Mouse (Mus musculus): Measurements from ENCODE around the gene Sirt1. TPM values are rescaled to one million over a fixed set of nuclear protein-coding genes. Genes with fewer than 3 reads are reported as not detected.
"Not testable (repeated sequence)": the region's sequence is repeated elsewhere in the genome, so short reads cannot be mapped to it uniquely, and the experiment has no call there.

The Sirt1 gene
- polyA plus RNA-seq, 1 experiment from 2014 or later, result 6.4 TPM

DNA sequence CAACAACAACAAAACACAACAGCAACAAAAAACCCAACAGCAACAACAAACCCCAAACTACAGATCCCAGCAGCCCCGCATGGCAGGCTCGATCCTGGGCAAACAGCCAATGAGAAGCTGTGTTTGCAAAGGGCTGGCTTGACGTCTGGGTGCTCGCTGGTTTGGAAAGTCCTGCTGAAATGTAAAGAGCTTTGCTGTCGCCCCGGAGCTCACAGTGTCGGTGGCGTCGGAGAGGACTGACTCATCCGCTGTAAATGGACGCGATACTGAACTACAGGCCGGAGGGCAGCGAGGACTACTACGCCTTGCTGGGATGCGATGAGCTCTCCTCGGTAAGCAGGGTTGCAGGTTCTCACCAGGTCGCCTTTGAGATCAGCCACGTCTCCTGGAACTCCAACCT is 4.9 kb upstream of the Sirt1 start:
- under 1% methylated on average over 19 of the region's 19 CpGs for WGBS
- no peaks in the 10 kb centered on the region for H3K27me3 ChIP-seq (ENCODE audit: control insufficient read depth, insufficient read depth, low read length)
- peak; percentile 74 for ATAC-seq (ENCODE audit: insufficient number of reproducible peaks, insufficient read depth, low FRiP score, low read depth)
- H3K4me1 ChIP-seq (ENCODE audit: control insufficient read depth in 2 of 2, insufficient read depth in 2 of 2, low read length in 2 of 2), result peaks cover 0 to 6% of the 10 kb centered on the region in 2 experiments; a peak in 1 of 4 replicates
- peak overlapping the region; percentile 82 to 87 for H3K27ac ChIP-seq (replicated peaks in 1 of 2; ENCODE audit: control insufficient read depth in 1 of 2, insufficient read depth in 1 of 2, low read depth in 2 of 2, low read length in 2 of 2)
- H3K36me3 ChIP-seq (ENCODE audit: control insufficient read depth, insufficient read depth, low read length), result no peaks in the 10 kb centered on the region
- H3K4me3 ChIP-seq (ENCODE audit: control insufficient read depth in 1 of 2, insufficient read depth in 1 of 2, low read depth in 1 of 2, low read length in 2 of 2), result peak overlapping the region; percentile 60 to 68
- peak overlapping the region; percentile 79 for H3K9ac ChIP-seq (ENCODE audit: low read length)
- H3K9me3 ChIP-seq (ENCODE audit: control insufficient read depth, low read length), result no peaks in the 10 kb centered on the region
- H3K4me2 ChIP-seq (ENCODE audit: low read length), result peak overlapping the region; percentile 85

DNA sequence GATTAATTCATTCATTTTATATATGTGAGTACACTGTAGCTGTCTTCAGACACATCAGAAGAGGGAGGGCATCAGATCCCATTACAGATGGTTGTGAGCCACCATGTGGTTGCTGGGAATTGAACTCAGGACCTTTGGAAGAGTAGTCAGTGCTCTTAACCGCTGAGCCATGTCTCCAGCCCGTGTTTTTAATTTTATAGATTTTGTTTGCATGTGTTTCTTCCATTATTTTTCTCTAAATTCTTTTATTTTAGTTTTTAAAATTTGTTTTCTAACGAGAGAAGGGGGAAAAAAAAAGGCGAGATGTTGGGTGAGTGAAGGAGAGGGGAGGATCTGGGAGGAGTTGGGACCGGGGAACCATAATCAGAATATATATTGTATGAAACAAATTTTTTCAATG is 4.4 kb upstream of the Sirt1 start:
- H3K4me2 ChIP-seq (ENCODE audit: low read length), result peak overlapping the region; percentile 85
- H3K27ac ChIP-seq (replicated peaks in 1 of 2; ENCODE audit: control insufficient read depth in 1 of 2, insufficient read depth in 1 of 2, low read depth in 2 of 2, low read length in 2 of 2), result 0 out of 4 replicates have a peak overlapping the region, but pooled peaks of 1 of the 2 experiments have one; percentile 87
- not testable (repeated sequence) for ATAC-seq (ENCODE audit: insufficient number of reproducible peaks, insufficient read depth, low FRiP score, low read depth); H3K27me3 ChIP-seq (ENCODE audit: control insufficient read depth, insufficient read depth, low read length); H3K36me3 ChIP-seq (ENCODE audit: control insufficient read depth, insufficient read depth, low read length); H3K9me3 ChIP-seq (ENCODE audit: control insufficient read depth, low read length); H3K4me1 ChIP-seq (ENCODE audit: control insufficient read depth in 2 of 2, insufficient read depth in 2 of 2, low read length in 2 of 2)
- H3K4me3 ChIP-seq (ENCODE audit: control insufficient read depth in 1 of 2, insufficient read depth in 1 of 2, low read depth in 1 of 2, low read length in 2 of 2), result peak overlapping the region; percentile 60 to 68
- 28% methylated on average over 5 of the region's 5 CpGs for WGBS
- H3K9ac ChIP-seq (ENCODE audit: low read length), result peak overlapping the region; percentile 79; the same call in 1 of the 2 replicates

DNA sequence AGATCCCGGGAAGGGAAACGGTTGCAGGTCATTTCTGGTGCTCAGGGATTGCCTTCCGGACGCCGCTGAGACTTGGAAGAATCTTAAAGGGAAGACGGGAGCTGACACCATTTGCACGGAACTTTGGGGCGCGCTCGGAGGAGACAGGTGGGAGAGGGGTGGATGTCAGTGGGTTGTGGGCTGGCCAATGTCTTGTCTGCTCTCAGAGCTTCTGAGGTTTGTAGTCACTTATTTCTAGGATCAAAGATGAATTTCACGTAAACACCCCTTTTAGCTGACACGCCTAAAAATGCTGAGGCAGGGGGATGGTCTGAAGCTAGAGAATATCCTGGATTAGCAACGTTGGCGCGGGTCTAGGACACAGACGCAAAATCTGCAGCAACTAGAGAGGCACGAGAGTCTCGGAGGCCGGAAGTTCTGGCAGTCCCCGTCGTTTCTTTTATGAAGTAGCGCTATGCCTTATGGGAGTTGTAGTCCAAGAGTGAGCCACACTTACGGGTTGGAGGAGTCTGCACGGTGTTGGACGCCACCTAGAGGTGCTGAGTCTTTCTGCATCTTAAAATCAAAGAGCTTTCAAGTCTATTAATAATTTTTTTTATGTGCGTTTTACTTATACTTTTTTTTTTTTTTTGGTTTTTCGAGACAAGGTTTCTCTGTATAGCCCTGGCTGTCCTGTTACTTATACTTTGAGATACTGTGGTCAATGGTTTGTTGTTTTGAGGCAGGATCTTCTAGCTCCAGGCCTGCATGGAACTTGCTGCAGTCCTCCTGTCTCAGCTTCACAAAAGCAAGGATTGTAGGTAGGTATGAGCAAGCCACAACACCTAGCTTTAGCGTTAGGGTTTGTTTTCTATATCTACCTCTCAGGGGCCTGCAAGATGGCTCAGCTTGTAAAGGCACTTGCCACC is 1.1 kb upstream of the Sirt1 start, which contains the start of gene Dnajc12:
Dnajc12 (plus strand) TSS at position 72 of the 908 bp plus-strand sequence.
- WGBS, result under 1% methylated on average over 28 of the region's 28 CpGs
- Histone ChIP-seq H3K9me3 (ENCODE audit: control insufficient read depth, low read length) (no peaks in the 10 kb centered on the region), H3K4me3 (ENCODE audit: control insufficient read depth in 1 of 2, insufficient read depth in 1 of 2, low read depth in 1 of 2, low read length in 2 of 2) (peak within 1 kb of the TSS; percentile 59 to 61), H3K4me1 (ENCODE audit: control insufficient read depth in 2 of 2, insufficient read depth in 2 of 2, low read length in 2 of 2) (peaks cover 0 to 9% of the 10 kb centered on the region in 2 experiments; a peak in 1 of 4 replicates), H3K4me2 (ENCODE audit: low read length) (peak within 1 kb of the TSS; percentile 78), H3K27me3 (ENCODE audit: control insufficient read depth, insufficient read depth, low read length) (no peaks in the 10 kb centered on the region), H3K27ac (replicated peaks in 1 of 2; ENCODE audit: control insufficient read depth in 1 of 2, insufficient read depth in 1 of 2, low read depth in 2 of 2, low read length in 2 of 2) (peak within 1 kb of the TSS; percentile 34 to 53; a peak in 3 of 4 replicates), H3K9ac (ENCODE audit: low read length) (peak within 1 kb of the TSS; percentile 80), H3K36me3 (ENCODE audit: control insufficient read depth, insufficient read depth, low read length) (no peaks in the 10 kb centered on the region)
- peak; percentile 84 for ATAC-seq (ENCODE audit: insufficient number of reproducible peaks, insufficient read depth, low FRiP score, low read depth)

DNA sequence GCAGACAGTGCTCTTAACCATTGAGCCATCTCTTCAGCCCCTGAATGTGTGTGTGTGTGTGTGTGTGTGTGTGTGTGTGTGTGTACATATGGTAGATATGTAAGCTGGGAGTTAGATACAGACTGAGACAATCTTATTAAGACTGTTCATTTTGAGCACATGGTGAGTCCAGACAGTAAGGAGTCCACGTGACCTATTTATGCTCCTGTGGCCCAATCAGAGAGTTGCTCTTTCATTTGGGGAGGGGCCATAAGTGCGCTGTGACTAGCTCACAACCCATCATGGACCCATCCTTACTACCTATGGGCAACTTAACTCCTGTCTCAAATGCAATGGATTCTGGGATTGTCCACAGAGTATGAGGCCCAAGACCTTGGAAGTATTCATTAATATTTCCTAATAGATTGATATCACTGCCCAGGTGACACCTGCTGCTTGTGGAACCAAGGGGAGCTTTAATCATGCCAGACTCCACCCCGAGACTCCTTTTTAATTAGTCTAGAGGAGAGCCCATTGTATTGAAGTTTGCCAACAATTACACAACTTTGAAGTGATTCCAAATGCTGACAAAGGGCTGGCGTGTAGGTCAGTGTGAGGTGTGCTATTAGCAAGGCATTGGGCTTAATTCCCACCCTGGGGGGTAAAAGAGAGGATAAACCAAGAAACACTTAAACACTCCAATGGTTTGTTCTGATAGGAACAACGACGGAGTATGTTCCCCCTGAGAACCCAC is 2.4 kb downstream of the Sirt1 start:
- Histone ChIP-seq H3K9ac (ENCODE audit: low read length) (no peak overlapping the region), H3K27me3 (ENCODE audit: control insufficient read depth, insufficient read depth, low read length) (no peaks in the 10 kb centered on the region), H3K4me1 (ENCODE audit: control insufficient read depth in 2 of 2, insufficient read depth in 2 of 2, low read length in 2 of 2) (peaks cover 0 to 9% of the 10 kb centered on the region in 2 experiments; a peak in 1 of 4 replicates), H3K4me2 (ENCODE audit: low read length) (no peak overlapping the region), H3K4me3 (ENCODE audit: control insufficient read depth in 1 of 2, insufficient read depth in 1 of 2, low read depth in 1 of 2, low read length in 2 of 2) (no peak overlapping the region), H3K36me3 (ENCODE audit: control insufficient read depth, insufficient read depth, low read length) (no peaks in the 10 kb centered on the region), H3K9me3 (ENCODE audit: control insufficient read depth, low read length) (no peaks in the 10 kb centered on the region), H3K27ac (replicated peaks in 1 of 2; ENCODE audit: control insufficient read depth in 1 of 2, insufficient read depth in 1 of 2, low read depth in 2 of 2, low read length in 2 of 2) (no peak overlapping the region)
- no peak for ATAC-seq (ENCODE audit: insufficient number of reproducible peaks, insufficient read depth, low FRiP score, low read depth)
- 66% methylated on average over 6 of the region's 6 CpGs for WGBS

DNA sequence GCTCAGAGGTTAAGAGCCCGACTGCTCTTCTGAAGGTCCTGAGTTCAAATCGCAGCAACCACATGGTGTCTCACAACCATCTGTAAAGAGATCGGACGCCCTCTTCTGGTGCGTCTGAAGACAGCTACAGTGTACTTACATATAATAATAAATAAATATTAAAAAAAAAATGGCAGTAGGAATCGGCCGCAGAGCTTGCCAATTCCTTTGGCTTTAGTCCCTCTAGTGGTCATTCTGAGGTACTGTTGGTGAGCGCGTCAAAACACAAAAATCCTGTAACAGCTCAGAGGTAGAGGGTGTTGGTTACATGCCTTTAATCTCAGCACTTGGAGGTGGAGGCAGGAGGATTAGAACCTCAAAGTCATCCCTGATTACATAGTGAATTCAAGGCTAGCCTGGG is 4.0 kb downstream of the Sirt1 start:
- no peak for ATAC-seq (ENCODE audit: insufficient number of reproducible peaks, insufficient read depth, low FRiP score, low read depth)
- H3K27me3 ChIP-seq (ENCODE audit: control insufficient read depth, insufficient read depth, low read length), result no peaks in the 10 kb centered on the region
- H3K27ac ChIP-seq (replicated peaks in 1 of 2; ENCODE audit: control insufficient read depth in 1 of 2, insufficient read depth in 1 of 2, low read depth in 2 of 2, low read length in 2 of 2), result no peak overlapping the region
- H3K9me3 ChIP-seq (ENCODE audit: control insufficient read depth, low read length), result no peaks in the 10 kb centered on the region
- H3K9ac ChIP-seq (ENCODE audit: low read length), result no peak overlapping the region
- H3K4me3 ChIP-seq (ENCODE audit: control insufficient read depth in 1 of 2, insufficient read depth in 1 of 2, low read depth in 1 of 2, low read length in 2 of 2), result no peak overlapping the region
- H3K4me2 ChIP-seq (ENCODE audit: low read length), result no peak overlapping the region
- no peaks in the 10 kb centered on the region for H3K36me3 ChIP-seq (ENCODE audit: control insufficient read depth, insufficient read depth, low read length)
- H3K4me1 ChIP-seq (ENCODE audit: control insufficient read depth in 2 of 2, insufficient read depth in 2 of 2, low read length in 2 of 2), result peaks cover 0 to 9% of the 10 kb centered on the region in 2 experiments; a peak in 1 of 4 replicates
- 21% methylated on average over 9 of the region's 9 CpGs for WGBS

- no peaks in the 10 kb centered on the region for H3K9me3 ChIP-seq (ENCODE audit: control insufficient read depth, low read length)
- H3K27ac ChIP-seq (replicated peaks in 1 of 2; ENCODE audit: control insufficient read depth in 1 of 2, insufficient read depth in 1 of 2, low read depth in 2 of 2, low read length in 2 of 2), result no peak overlapping the region
- peaks cover 0 to 2% of the 10 kb centered on the region in 2 experiments; a peak in 1 of 4 replicates for H3K4me1 ChIP-seq (ENCODE audit: control insufficient read depth in 2 of 2, insufficient read depth in 2 of 2, low read length in 2 of 2)
- H3K27me3 ChIP-seq (ENCODE audit: control insufficient read depth, insufficient read depth, low read length), result no peaks in the 10 kb centered on the region
- no peak for ATAC-seq (ENCODE audit: insufficient number of reproducible peaks, insufficient read depth, low FRiP score, low read depth)
- no peaks in the 10 kb centered on the region for H3K36me3 ChIP-seq (ENCODE audit: control insufficient read depth, insufficient read depth, low read length)
- 85% methylated on average over 5 of the region's 5 CpGs for WGBS
- no peak overlapping the region for H3K4me2 ChIP-seq (ENCODE audit: low read length)
- H3K4me3 ChIP-seq (ENCODE audit: control insufficient read depth in 1 of 2, insufficient read depth in 1 of 2, low read depth in 1 of 2, low read length in 2 of 2), result no peak overlapping the region
- no peak overlapping the region for H3K9ac ChIP-seq (ENCODE audit: low read length)
Measured at GRCm38 (mm10) chr10:63376303-63376702, 5.2 kb downstream of the Sirt1 start.

DNA sequence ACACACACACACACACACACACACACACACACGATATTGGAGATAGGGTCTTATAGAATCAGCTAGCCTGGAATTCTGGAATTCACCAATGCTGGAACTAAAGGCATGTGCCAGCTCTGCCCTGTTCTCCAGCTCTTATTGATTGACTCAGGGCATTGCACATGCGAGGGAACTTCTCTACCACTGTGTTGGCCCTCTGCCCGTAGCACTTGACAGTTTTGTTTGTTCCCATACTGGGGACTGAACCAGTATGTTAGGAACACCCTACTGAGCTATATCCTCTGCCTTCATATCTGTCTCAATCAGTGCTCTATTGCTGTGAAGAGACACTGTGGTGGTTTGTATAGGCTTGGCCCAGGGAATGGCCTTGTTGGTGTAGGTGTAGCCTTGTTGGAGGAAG is 13.5 kb downstream of the Sirt1 start:
- no peak overlapping the region for H3K4me3 ChIP-seq (ENCODE audit: control insufficient read depth in 1 of 2, insufficient read depth in 1 of 2, low read depth in 1 of 2, low read length in 2 of 2)
- no peak for ATAC-seq (ENCODE audit: insufficient number of reproducible peaks, insufficient read depth, low FRiP score, low read depth)
- H3K9me3 ChIP-seq (ENCODE audit: control insufficient read depth, low read length), result no peaks in the 10 kb centered on the region
- H3K9ac ChIP-seq (ENCODE audit: low read length), result no peak overlapping the region
- H3K4me2 ChIP-seq (ENCODE audit: low read length), result no peak overlapping the region
- no peaks in the 10 kb centered on the region for H3K4me1 ChIP-seq (ENCODE audit: control insufficient read depth in 2 of 2, insufficient read depth in 2 of 2, low read length in 2 of 2)
- no peak overlapping the region for H3K27ac ChIP-seq (replicated peaks in 1 of 2; ENCODE audit: control insufficient read depth in 1 of 2, insufficient read depth in 1 of 2, low read depth in 2 of 2, low read length in 2 of 2)
- WGBS, result 76% methylated on average over 3 of the region's 3 CpGs
- no peaks in the 10 kb centered on the region for H3K36me3 ChIP-seq (ENCODE audit: control insufficient read depth, insufficient read depth, low read length)
- H3K27me3 ChIP-seq (ENCODE audit: control insufficient read depth, insufficient read depth, low read length), result no peaks in the 10 kb centered on the region
